Mouse (Mus musculus) layer of hippocampus, postnatal 14 days (tissue): Measurements from ENCODE around the gene Fgfr2. TPM values are rescaled to one million over a fixed set of nuclear protein-coding genes. Genes with fewer than 3 reads are reported as not detected.
"Not testable (repeated sequence)": the region's sequence is repeated elsewhere in the genome, so short reads cannot be mapped to it uniquely, and the experiment has no call there.

Source experiments
- DNase-seq, 2 experiments: peaks; one replicate each; pipeline ENCODE4 v3.0.0; 2021 to 2022; ENCODE audit warnings: low spot score in 2 of 2, mixed read lengths in 1 of 2
- total RNA-seq, 2 experiments: library from RNA; stranded (reverse); gene quantifications; 2 replicates each; pipeline ENCODE4 v1.2.3; 2021

Gene Fgfr2
- total RNA-seq, 2 experiments from 2014 or later = 38.3 to 40.2 TPM

DNA sequence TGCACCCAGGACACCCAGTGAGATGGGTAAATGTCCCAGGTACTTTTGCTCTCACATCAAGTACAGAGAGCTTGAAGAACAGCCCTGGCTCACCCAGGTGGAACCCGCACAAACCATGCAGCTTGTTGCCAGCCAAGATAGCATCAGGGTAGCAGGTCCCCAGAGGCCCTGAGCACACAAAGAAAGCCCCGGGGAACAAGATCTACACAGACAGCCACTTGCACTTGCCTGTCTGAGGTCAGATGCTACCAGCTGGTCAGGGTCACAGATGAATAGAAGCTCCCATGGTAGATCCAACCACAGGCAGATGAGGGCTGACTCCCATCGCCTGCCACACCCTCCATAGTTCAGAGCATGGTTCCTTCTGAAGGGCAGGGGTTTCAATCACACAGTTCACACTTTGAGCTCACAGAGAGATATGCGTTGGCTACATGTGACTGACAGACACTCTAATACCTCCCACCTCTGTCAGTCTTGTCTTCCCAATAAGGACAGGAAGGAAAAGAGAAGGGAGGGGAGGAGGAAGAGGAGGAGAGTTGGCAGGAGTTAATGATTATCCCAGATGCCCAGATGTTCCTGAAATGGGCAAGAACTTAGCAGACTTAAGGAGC is 642.3 kb downstream of the Fgfr2 start:
- DNase-seq = no peak

- DNase-seq = peak; percentile 16 to 38
Measured at GRCm38 (mm10) chr7:132478295-132478809, 644.8 kb downstream of the Fgfr2 start.

- no peak for DNase-seq
Measured at GRCm38 (mm10) chr7:132477753-132478152, 645.4 kb downstream of the Fgfr2 start.

GRCm38 (mm10) chr7:132476491-132476890 is 646.7 kb downstream of the Fgfr2 start:
- DNase-seq = peak in 1 of 2 experiments; percentile 44

GRCm38 (mm10) chr7:132475069-132475468 is 648.1 kb downstream of the Fgfr2 start:
- DNase-seq = peak; percentile 49 to 65

DNA sequence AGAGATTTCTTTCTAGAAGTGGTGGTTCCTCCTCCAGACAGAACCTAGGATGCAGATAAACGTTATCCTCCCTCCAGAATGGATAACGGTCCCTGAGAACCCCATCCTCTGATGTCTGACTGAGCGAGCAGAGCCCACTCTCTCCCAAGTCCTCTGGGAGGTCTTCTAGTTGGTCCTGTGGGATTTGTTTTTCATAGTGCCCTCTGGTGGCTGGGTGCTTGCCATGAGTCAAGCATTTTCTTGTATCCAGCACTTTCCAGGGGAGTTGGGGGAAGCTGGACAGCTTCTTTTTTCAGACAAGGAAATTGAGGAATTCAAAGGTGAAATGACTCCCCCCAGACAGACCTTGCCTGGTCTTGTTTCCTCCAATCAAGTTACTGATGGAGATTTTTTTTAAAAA is 651.8 kb downstream of the Fgfr2 start:
- DNase-seq = peak in 1 of 2 experiments; percentile 52

- no peak for DNase-seq
Measured at GRCm38 (mm10) chr7:132468391-132468790, 654.8 kb downstream of the Fgfr2 start.

- DNase-seq = no peak
Measured at GRCm38 (mm10) chr7:132465897-132466296, 657.3 kb downstream of the Fgfr2 start.

DNA sequence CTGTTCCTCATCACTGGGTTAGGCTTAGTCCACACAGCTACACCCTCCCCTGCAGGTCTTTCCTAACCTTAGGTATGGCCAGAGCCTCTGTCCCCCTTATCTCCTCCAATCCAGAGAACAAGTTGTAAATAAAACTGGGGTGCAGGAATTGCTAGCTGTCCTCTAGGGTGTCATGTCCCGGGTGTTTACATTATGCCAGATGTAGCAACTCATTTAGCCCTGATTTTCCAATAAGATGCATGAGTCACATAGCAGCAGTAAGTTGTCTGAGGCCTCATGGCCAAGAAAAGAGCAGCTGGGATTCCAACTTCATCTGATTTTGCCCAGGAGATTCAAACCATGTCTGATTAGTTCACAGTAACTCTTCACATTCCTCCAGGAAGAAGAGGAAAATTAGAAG is 658.3 kb downstream of the Fgfr2 start:
- no peak for DNase-seq

DNA sequence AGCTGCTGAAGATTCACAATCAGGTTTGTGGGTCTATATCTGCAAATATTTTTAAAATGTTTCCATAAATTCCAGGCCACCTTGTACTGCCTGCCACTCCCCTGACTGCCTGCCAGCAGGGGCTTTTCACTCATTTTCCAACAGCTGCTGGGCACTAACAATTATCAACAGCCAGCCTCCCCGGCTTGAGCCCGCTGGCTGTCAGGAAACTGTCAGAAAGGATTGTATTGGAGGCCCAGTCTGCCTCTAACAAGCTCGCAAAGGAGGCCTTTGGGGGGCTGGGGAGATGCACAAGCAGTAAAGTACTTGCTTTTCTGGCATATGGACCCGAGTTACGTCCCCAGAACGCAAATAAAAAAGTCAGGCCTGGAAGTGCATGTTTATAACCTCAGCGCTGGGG is 664.7 kb downstream of the Fgfr2 start:
- DNase-seq = no peak

DNA sequence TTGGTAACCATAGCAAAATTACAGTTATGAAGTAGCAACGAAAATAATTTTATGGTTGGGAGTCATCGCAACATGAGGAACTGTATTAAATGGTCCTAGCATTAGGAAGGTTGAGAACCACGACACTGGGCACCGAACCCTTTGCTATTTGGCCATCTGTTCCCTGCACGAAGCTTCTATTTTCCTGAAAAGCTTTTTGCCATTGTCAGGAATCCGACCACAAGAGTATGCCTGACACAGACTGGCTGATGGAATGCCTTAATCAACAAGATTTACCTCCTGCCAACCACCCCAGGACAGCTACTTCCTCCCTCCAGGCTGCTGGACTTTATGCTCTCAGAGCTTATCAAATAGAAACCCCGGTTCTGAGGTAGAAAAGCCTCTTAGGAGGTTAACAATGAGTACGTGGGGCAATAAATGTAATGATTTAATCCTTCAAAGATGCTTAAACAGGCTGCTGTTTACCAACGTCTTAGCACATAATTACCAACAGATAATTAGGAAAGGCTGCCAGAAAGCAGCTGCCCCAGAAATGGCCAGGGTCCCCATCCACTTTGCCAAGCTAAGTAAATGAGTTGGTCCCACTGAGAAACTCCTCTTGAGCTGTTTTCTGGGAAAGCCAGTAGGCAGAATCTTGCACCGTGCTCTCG is 668.0 kb downstream of the Fgfr2 start:
- no peak for DNase-seq

- DNase-seq = no peak
Measured at GRCm38 (mm10) chr7:132449891-132450735, 673.0 kb downstream of the Fgfr2 start.

- DNase-seq = no peak
Measured at GRCm38 (mm10) chr7:132448511-132449154, 674.5 kb downstream of the Fgfr2 start.

- DNase-seq = no peak
Measured at GRCm38 (mm10) chr7:132447558-132447957, 675.6 kb downstream of the Fgfr2 start.

- no peak for DNase-seq
Measured at GRCm38 (mm10) chr7:132446841-132447240, 676.3 kb downstream of the Fgfr2 start.

DNA sequence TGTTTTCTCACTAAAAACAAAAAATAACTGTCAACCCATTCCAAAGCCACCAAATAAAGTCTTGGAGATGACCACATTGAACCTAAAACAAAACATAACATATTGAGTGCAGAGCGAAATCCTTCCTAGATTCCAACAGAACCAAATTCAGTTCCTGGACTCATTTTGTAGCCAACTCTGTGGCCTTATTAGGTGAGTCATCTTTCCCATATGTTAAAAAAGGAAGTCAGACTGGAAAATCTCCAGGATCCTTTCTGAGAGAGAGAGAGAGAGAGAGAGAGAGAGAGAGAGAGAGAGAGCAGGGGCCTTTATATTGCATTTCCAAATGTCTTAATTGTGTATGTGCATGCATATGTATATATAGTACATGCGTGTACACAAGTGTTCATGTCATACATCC is 678.9 kb downstream of the Fgfr2 start:
- no peak for DNase-seq

DNA sequence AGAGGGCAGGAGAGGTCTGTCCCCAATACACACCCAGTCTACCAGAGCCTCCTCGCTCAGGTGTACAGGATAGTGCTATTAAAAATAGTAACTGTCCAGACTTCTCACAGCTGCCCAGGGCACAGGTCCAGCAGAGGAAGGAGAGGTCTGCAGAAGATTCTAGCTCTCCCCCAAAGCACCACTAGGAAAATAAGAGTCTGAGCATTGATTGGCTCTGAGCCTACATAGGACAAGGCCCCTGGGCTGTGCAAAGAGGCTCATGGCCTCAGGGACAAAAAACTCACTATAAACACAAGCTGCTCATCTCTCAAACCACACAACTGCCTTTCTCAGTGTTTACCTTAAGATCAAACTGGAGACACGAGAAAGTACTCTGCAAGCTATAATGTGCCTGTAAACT is 679.4 kb downstream of the Fgfr2 start:
- DNase-seq = no peak

DNA sequence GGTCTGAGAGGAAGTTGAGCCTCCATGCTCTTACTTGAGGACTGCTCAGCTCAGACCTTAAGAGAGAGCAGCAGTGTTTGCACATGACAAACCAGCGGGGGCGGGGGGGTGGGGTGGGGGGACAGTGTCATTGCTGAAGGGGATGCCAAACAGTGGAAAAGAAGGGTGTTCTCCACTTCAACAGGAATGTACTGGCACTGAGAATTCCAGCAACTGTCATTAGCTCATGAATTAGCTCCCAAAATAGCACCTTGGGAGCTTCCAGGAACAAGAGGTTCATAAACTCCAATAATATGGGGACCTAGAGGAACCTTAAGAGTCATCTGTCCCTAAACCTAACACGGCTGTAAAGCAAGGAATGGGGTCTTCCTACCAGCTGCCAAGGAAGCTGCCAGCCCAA is 680.0 kb downstream of the Fgfr2 start:
- no peak for DNase-seq

- DNase-seq = not testable (repeated sequence)
Measured at GRCm38 (mm10) chr7:132442133-132442763, 680.9 kb downstream of the Fgfr2 start.

- no peak for DNase-seq
Measured at GRCm38 (mm10) chr7:132439916-132440315, 683.2 kb downstream of the Fgfr2 start.

DNA sequence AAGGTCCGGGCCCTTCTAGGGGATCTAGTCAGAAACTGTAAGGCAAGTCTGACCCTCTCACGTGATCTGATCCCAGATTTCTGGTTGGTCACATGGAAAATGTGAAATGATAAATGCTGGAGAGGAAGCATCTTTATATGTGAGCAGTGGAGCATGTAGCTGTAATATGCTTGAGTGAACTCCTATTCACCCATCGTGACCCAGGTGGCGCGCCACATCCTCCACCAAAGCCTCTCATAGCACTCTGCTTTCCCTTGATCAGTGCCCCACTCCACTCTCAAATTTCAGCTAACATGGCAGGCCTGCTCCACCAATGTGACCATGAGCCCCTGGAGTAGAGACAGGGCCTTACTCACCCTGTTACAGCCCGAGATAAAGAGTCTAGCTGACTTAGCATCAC is 685.1 kb downstream of the Fgfr2 start:
- no peak for DNase-seq
